Mouse (Mus musculus) spleen, adult 18-20 months (tissue): ENCODE measurements around the gene Stra6l.

ENCODE experiments used
- DNase-seq, 2 experiments: peaks; one replicate each; pipeline ENCODE4 v3.0.0; 2022; ENCODE audit warnings: mixed read lengths in 2 of 2

The Stra6l gene

DNA sequence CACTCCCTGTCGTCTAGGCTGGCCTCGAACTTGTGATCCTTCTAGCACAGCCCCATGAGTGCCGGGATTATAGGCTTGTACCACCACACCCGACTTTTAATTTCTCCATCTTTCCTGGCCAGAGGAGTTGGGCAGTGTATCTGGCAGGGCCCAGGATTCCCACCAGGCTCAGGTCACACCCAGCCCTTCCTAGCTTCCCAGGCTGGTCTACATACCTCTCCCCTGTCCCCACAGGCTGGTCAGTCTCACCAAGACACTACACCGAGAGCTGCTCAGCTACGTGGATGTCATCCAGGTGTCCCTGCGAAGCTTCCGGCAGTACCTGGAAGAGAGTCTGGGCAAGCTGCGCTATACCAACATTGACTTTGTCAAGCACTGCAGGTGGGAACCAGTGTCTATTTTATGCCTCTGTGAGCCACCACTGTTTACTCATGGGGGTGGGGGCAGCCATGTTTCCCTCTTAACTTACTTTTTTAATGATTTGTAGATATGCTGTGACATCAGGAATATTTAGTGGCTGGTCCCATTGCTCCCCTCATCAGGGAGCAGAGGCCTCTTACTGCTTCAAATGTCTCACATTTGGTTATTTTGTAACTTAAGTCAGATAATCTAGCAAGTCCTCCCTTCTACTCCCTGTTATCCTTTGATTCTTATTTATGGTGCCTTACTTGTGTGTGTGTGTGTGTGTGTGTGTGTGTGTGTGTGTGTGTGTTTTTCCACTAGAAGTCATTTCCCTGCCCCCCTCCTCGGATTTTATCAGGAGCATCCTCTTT, 73.4 kb downstream of the Stra6l start:
- no peak for DNase-seq

GRCm38 (mm10) chr4:45924011-45924410, 75.5 kb downstream of the Stra6l start:
- DNase-seq, result no peak

DNA sequence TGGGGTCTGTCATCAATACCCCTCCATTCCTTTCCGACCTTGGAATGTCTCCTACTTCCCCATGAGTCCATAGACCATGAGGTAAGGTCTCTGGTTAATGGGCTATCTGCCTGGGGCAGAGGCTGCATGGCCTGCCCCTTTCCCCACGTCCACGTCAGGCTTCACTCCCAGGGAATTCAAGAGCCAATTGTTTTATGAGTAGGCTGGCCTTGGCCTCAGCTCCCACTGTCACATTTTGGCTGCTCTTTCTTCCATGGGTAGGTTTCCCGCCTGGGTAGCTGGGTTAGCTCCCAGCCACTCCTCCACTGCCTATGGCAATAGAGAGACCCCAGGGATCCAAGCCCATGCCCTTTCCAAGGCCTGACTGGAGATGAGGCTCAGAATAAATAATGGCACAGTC, 80.1 kb downstream of the Stra6l start:
- DNase-seq, result no peak
